Comparison of ENCODE assay signal across 15 mouse cellular contexts in the genomic region with DNA sequence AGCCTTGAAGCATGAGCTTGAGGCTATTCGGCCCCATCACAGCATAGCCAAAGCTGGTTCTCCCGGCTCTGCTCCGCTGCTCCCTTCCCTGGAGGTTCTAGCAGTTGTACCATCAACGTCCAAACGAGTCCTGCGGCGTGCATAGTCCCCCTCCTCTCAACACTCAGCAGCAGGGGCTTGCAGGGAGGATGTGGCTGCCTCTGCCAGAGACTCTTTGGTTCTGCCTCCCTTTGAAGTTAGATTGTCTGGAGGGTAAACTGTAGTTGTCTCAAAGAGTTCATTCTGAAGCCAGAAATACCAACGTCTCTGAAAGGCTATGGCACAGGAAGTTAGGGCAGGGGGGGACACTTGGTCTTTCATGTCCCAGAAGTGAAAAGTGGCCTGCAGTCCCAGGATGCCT. TPM values are rescaled to one million over a fixed set of nuclear protein-coding genes. Genes with fewer than 3 reads are reported as not detected.
A peak's percentile ranks its signal among the peaks of the same experiment; 100 is the strongest.
DNase-seq lines count a peak whose midpoint lies in the region; ATAC-seq lines count a peak whose summit lies in the region.
"Had no signal": no experiment of that assay in that cellular context is flagged by ENCODE, and none has a peak within 500 bp of the region (broad histone marks: within the 10 kb centered on the region; RNA-seq: fewer than 3 reads in every experiment).

No protein-coding gene starts in this region.

- 54% methylated on average over 8 of the region's 8 CpGs for WGBS in heart, embryonic 16.5 days

- H3K9me3 ChIP-seq in heart, embryonic 16.5 days (replicated peaks; ENCODE audit: control insufficient read depth, low read length), result no peaks in the 10 kb centered on the region
- H3K9me3 ChIP-seq: lung, embryonic 15.5 days; stomach, embryonic 15.5 days had no signal

- no peak overlapping the region for H3K4me2 ChIP-seq in heart, embryonic 16.5 days (ENCODE audit: low read depth, low read length)
- H3K4me2 ChIP-seq: lung, embryonic 15.5 days; stomach, embryonic 15.5 days had no signal

- peak overlapping the region; percentile 28; the same call in 1 of the 2 replicates for H3K9ac ChIP-seq in heart, embryonic 16.5 days (ENCODE audit: low read length)
- H3K9ac ChIP-seq: lung, embryonic 15.5 days; stomach, embryonic 15.5 days had no signal

- H3K27ac ChIP-seq in heart, embryonic 16.5 days (ENCODE audit: low read length), result peak overlapping the region; percentile 63; the same call in 1 of the 2 replicates
- H3K27ac ChIP-seq: lung, embryonic 15.5 days; stomach, embryonic 15.5 days had no signal

- H3K4me3 ChIP-seq in heart, embryonic 16.5 days (ENCODE audit: low read length), result no peak overlapping the region
- H3K4me3 ChIP-seq: lung, embryonic 15.5 days; stomach, embryonic 15.5 days had no signal

- peaks cover 7% of the 10 kb centered on the region for H3K4me1 ChIP-seq in heart, embryonic 16.5 days (ENCODE audit: control insufficient read depth, insufficient read depth, low read length)
- H3K4me1 ChIP-seq: lung, embryonic 15.5 days; stomach, embryonic 15.5 days had no signal

- no peak; the same call in 1 of the 2 replicates for ATAC-seq in heart, embryonic 16.5 days (replicated peaks; ENCODE audit: extremely low read depth, insufficient read depth, low FRiP score)
- ATAC-seq in activated CD4-positive, CD25-positive, alpha-beta regulatory T cell, adult 4 months, result peak; percentile 73

- intact Hi-C loops in heart, postnatal 14 days (cut with DNase I), result no loop called here

- H3K27me3 ChIP-seq in heart, embryonic 16.5 days (ENCODE audit: control insufficient read depth, insufficient read depth, low read length), result peaks cover under 1% of the 10 kb centered on the region; the same call in 1 of the 2 replicates

- H3K36me3 ChIP-seq in heart, embryonic 16.5 days (ENCODE audit: control insufficient read depth, insufficient read depth), result peaks cover 18% of the 10 kb centered on the region

- DNase-seq in heart, postnatal 14 days, result no peak
- DNase-seq in CD4-positive, CD25-positive, alpha-beta regulatory T cell, adult 2 months (ENCODE audit: low read depth, low spot score), result peak; percentile 59
- DNase-seq in naive thymus-derived CD4-positive, alpha-beta T cell, adult 2 months (ENCODE audit: low read depth), result peak; percentile 81
- DNase-seq in right cerebral cortex, postnatal 14 days, result no peak
- no peak for DNase-seq in urinary bladder, postnatal 36 days (ENCODE audit: low spot score in 2 of 2)
- DNase-seq in layer of hippocampus, adult 9-10 months (ENCODE audit: low spot score), result no peak
- DNase-seq: cerebellum, adult 8-10 months; heart, postnatal 10 days; kidney, adult 8-10 months had no signal

RNA-seq across cellular contexts. Expression of a gene that starts 2.4 kb away (rescaled TPM):
- 0.04 and 0.13 TPM in 2 replicates for polyA plus RNA-seq in heart, embryonic 16.5 days (2015; fragmentation: Nextera tagmentation; extraction: Ambion mirVana)
- total RNA-seq in heart, postnatal 14 days (2021), result not detected
- not detected for polyA plus RNA-seq in activated CD4-positive, CD25-positive, alpha-beta regulatory T cell, adult 4 months (2017; shearing (Covaris generic))
- total RNA-seq: heart, postnatal 10 days; liver, adult 2 months had no signal
- polyA plus RNA-seq: liver, adult 2 months; lung, embryonic 15.5 days; stomach, embryonic 15.5 days had no signal

RNA-seq across cellular contexts. Expression of a gene that starts 6.7 kb away (rescaled TPM):
- 4.6 and 6.9 TPM in 2 replicates for polyA plus RNA-seq in heart, embryonic 16.5 days (2015; fragmentation: Nextera tagmentation; extraction: Ambion mirVana)
- total RNA-seq in heart, postnatal 14 days (2021), result under 1 TPM; 0.61 to 0.67 TPM
- polyA plus RNA-seq in activated CD4-positive, CD25-positive, alpha-beta regulatory T cell, adult 4 months (2017; shearing (Covaris generic)), result under 1 TPM; 0.53 to 0.68 TPM
- total RNA-seq: granulocyte monocyte progenitor cell, adult 5-6 weeks; liver, adult 2 months had no signal
- polyA plus RNA-seq: liver, adult 2 months had no signal

RNA-seq across cellular contexts. Expression of a gene that starts 18.8 kb away (rescaled TPM):
- 31.3 and 31.8 TPM in 2 replicates for polyA plus RNA-seq in heart, embryonic 16.5 days (2015; fragmentation: Nextera tagmentation; extraction: Ambion mirVana)
- total RNA-seq in heart, postnatal 14 days (2021), result 10 to 100 TPM; 45.8 to 50.8 TPM
- polyA plus RNA-seq in activated CD4-positive, CD25-positive, alpha-beta regulatory T cell, adult 4 months (2017; shearing (Covaris generic)), result 10 to 100 TPM in 1 of 2 experiments, 1 to 10 TPM in 1; 5.6 to 11.1 TPM

RNA-seq across cellular contexts. Expression of a gene that starts 31.0 kb away (rescaled TPM):
- 143 and 152 TPM in 2 replicates for polyA plus RNA-seq in heart, embryonic 16.5 days (2015; fragmentation: Nextera tagmentation; extraction: Ambion mirVana)
- total RNA-seq in heart, postnatal 14 days (2021), result 100 to 1,000 TPM; 136 to 149 TPM
- polyA plus RNA-seq in activated CD4-positive, CD25-positive, alpha-beta regulatory T cell, adult 4 months (2017; shearing (Covaris generic)), result 10 to 100 TPM; 84.9 to 92.3 TPM

Comparison
In these comparisons a context has a peak if more than half of its experiments do, and no peak if none do; other contexts are left out.
1. DNase-seq: peak in CD4-positive, CD25-positive, alpha-beta regulatory T cell, adult 2 months (single experiment) and naive thymus-derived CD4-positive, alpha-beta T cell, adult 2 months (single experiment); none in heart, postnatal 14 days (0 of 2), right cerebral cortex, postnatal 14 days (single experiment), urinary bladder, postnatal 36 days (0 of 2) and layer of hippocampus, adult 9-10 months (single experiment).